Mouse (Mus musculus) thymus, adult 2 months (tissue): ENCODE data around the gene Frmd6.

Experiments used
- CTCF ChIP-seq: fragments of 200-500 bp; IDR thresholded peaks from 2 replicates; pipeline ENCODE4 v1.5.1; 2012; ENCODE audit warnings: mild to moderate bottlenecking, control low read depth, low read length, moderate library complexity, borderline replicate concordance; ENCODE audit not compliant: control insufficient read depth, poor library complexity, insufficient read depth; ENCODE audit errors: extremely low read depth
- POLR2A ChIP-seq: fragments of 200-500 bp; IDR thresholded peaks from 2 replicates; pipeline ENCODE4 v1.6.1; 2012; ENCODE audit warnings: mild to moderate bottlenecking, low read length, control low read depth, moderate library complexity; ENCODE audit not compliant: control insufficient read depth, poor library complexity, insufficient read depth; ENCODE audit errors: extremely low read depth

GRCm38 (mm10) chr12:70904471-70904870, 79.2 kb downstream of the Frmd6 start:
- TF ChIP-seq POLR2A (no peak), CTCF (no peak)
